Mouse (Mus musculus): ENCODE data around the gene Gm3045.

DNA sequence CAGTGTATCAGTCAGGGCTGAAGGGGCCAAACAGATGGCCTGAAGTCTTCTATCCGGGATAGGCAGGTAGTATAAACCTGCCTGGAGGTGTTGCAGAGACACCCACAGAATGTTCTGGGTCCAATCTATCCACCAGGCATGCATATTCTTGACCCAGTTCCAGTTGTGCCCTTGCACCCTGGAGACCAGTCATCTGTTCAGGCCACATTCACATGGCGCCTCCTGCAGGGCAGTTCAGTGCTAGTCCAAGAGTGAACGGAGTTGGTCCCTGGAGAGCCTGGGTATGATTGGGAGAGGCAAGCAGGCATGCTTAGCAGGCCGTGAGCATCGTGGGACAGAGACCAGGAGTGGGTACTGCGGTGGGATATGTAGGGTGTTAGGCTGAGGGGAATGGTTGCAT lies 51.6 kb downstream of the Gm3045 start:
- no peak for TF ChIP-seq CTCF (IDR thresholded peaks at IDR 0.05; ENCODE audit: low read depth)
- no peak for TF ChIP-seq EP300 (IDR thresholded peaks at IDR 0.05; ENCODE audit: low read depth)

Data from liver, postnatal 0 days (tissue).